Mouse (Mus musculus) intestine, postnatal 0 days (tissue): ENCODE results near the gene Memo1. TPM values are rescaled to one million over a fixed set of nuclear protein-coding genes. Genes with fewer than 3 reads are reported as not detected.
A peak's percentile ranks its signal among the peaks of the same experiment; 100 is the strongest.

Experiments used
- ATAC-seq: fragments of 200-750 bp; cut with Nextera tagmentation; 2 replicates; pipeline ENCODE4 v1.8.0; 2017; ENCODE audit warnings: mild to moderate bottlenecking, moderate TSS enrichment, moderate library complexity
- H3K27ac ChIP-seq: fragments of 300-500 bp; sonication (generic); 2 replicates; pipeline ENCODE4 v1.5.1; 2014; ENCODE audit warnings: mild to moderate bottlenecking, low read depth, low read length, moderate library complexity
- H3K27me3 ChIP-seq: fragments of 300-500 bp; sonication (generic); replicated peaks from 2 replicates; pipeline ENCODE4 v1.6.1; 2014; ENCODE audit warnings: low read length, mixed read lengths; ENCODE audit not compliant: control insufficient read depth, insufficient read depth
- H3K36me3 ChIP-seq: fragments of 300-500 bp; sonication (generic); 2 replicates; pipeline ENCODE4 v1.6.1; 2014; ENCODE audit warnings: mild to moderate bottlenecking, moderate library complexity; ENCODE audit not compliant: control insufficient read depth, insufficient read depth
- H3K4me1 ChIP-seq: fragments of 300-500 bp; sonication (generic); replicated peaks from 2 replicates; pipeline ENCODE4 v1.6.1; 2014; ENCODE audit warnings: antibody characterized with exemption, low read length, mixed read lengths; ENCODE audit not compliant: control insufficient read depth, insufficient read depth
- H3K4me2 ChIP-seq: fragments of 300-500 bp; sonication (generic); replicated peaks from 2 replicates; pipeline ENCODE4 v1.6.1; 2014; ENCODE audit warnings: low read depth, mild to moderate bottlenecking, moderate library complexity
- H3K4me3 ChIP-seq: fragments of 300-500 bp; sonication (generic); 2 replicates; pipeline ENCODE4 v1.5.1; 2014; ENCODE audit warnings: low read depth, low read length
- H3K9ac ChIP-seq: fragments of 300-500 bp; sonication (generic); 2 replicates; pipeline ENCODE4 v1.6.1; 2014; ENCODE audit warnings: mild to moderate bottlenecking, low read depth, low read length
- H3K9me3 ChIP-seq: fragments of 300-500 bp; sonication (generic); 2 replicates; pipeline ENCODE4 v1.6.1; 2016; ENCODE audit warnings: mixed run types; ENCODE audit not compliant: control insufficient read depth
- CTCF ChIP-seq: sonication (generic); IDR thresholded peaks from 2 replicates; pipeline ENCODE4 v1.5.1; 2016; ENCODE audit warnings: low read depth, mild to moderate bottlenecking, control low read depth, antibody characterized with exemption, moderate library complexity
- WGBS: fragments of 180-500 bp; shearing (Covaris S2); extraction: QIAGEN DNeasy Blood & Tissue Kit; methylation state at CpG from one replicate; pipeline ENCODE4 v1.1.7; 2014; 5-methylcytosine and 5-hydroxymethylcytosine counted together
- polyA plus RNA-seq: library from polyadenylated mRNA; unstranded; fragments of >200 nt; fragmentation: Nextera tagmentation; extraction: Ambion mirVana; gene quantifications from 2 replicates; pipeline ENCODE4 v1.2.1, GENCODE M21; 2015

Memo1 gene
- polyA plus RNA-seq, 1 experiment from 2014 or later: 42.6 TPM

GRCm38 (mm10) chr17:74278966-74279869, 16.1 kb downstream of the Memo1 start:
- no peak overlapping the region for H3K9ac ChIP-seq
- WGBS: 90% methylated on average over 8 of the region's 8 CpGs
- no peak overlapping the region for H3K4me2 ChIP-seq
- H3K36me3 ChIP-seq: no peaks in the 10 kb centered on the region
- H3K9me3 ChIP-seq: no peaks in the 10 kb centered on the region
- no peak overlapping the region for H3K4me3 ChIP-seq
- no peak for ATAC-seq
- no peak overlapping the region for H3K27ac ChIP-seq
- no peaks in the 10 kb centered on the region for H3K4me1 ChIP-seq
- H3K27me3 ChIP-seq: no peaks in the 10 kb centered on the region
- TF ChIP-seq CTCF: 0 out of 2 replicates have a peak, but pooled peaks have one; percentile 5

GRCm38 (mm10) chr17:74274471-74274870, 20.9 kb downstream of the Memo1 start:
- Histone ChIP-seq H3K27me3 (no peaks in the 10 kb centered on the region), H3K4me3 (no peak overlapping the region), H3K9ac (no peak overlapping the region), H3K36me3 (no peaks in the 10 kb centered on the region), H3K27ac (no peak overlapping the region), H3K4me1 (no peaks in the 10 kb centered on the region), H3K9me3 (no peaks in the 10 kb centered on the region), H3K4me2 (no peak overlapping the region)
- TF ChIP-seq CTCF: no peak
- WGBS: 68% methylated on average over 3 of the region's 3 CpGs
- ATAC-seq: no peak

GRCm38 (mm10) chr17:74272683-74273205, 22.6 kb downstream of the Memo1 start:
- H3K9me3 ChIP-seq: no peaks in the 10 kb centered on the region
- H3K4me2 ChIP-seq: no peak overlapping the region
- no peaks in the 10 kb centered on the region for H3K4me1 ChIP-seq
- no peak for ATAC-seq
- 84% methylated on average over 16 of the region's 16 CpGs for WGBS
- H3K27ac ChIP-seq: no peak overlapping the region
- no peak overlapping the region for H3K9ac ChIP-seq
- H3K36me3 ChIP-seq: no peaks in the 10 kb centered on the region
- H3K4me3 ChIP-seq: no peak overlapping the region
- no peak for TF ChIP-seq CTCF
- H3K27me3 ChIP-seq: no peaks in the 10 kb centered on the region

GRCm38 (mm10) chr17:74271541-74272268, 23.6 kb downstream of the Memo1 start:
- peak; percentile 22; the same call in 1 of the 2 replicates for ATAC-seq
- Histone ChIP-seq H3K27ac (no peak overlapping the region), H3K4me3 (no peak overlapping the region), H3K4me2 (no peak overlapping the region), H3K4me1 (no peaks in the 10 kb centered on the region), H3K27me3 (no peaks in the 10 kb centered on the region), H3K36me3 (no peaks in the 10 kb centered on the region), H3K9ac (no peak overlapping the region), H3K9me3 (no peaks in the 10 kb centered on the region)
- WGBS: 81% methylated on average over 3 of the region's 3 CpGs
- no peak for TF ChIP-seq CTCF

GRCm38 (mm10) chr17:74270205-74270604, 25.1 kb downstream of the Memo1 start:
- H3K9me3 ChIP-seq: no peaks in the 10 kb centered on the region
- H3K4me1 ChIP-seq: no peaks in the 10 kb centered on the region; the same call in 1 of the 2 replicates
- no peak overlapping the region for H3K27ac ChIP-seq
- H3K4me3 ChIP-seq: no peak overlapping the region
- no peaks in the 10 kb centered on the region for H3K27me3 ChIP-seq
- H3K4me2 ChIP-seq: no peak overlapping the region
- ATAC-seq: no peak
- no peak overlapping the region for H3K9ac ChIP-seq
- no peaks in the 10 kb centered on the region for H3K36me3 ChIP-seq
- no peak for TF ChIP-seq CTCF
- WGBS: 55% methylated on average over 2 of the region's 2 CpGs
